Mouse (Mus musculus) myocyte (in vitro differentiated cells): Measurements from ENCODE around the gene Nxn. TPM values are rescaled to one million over a fixed set of nuclear protein-coding genes. Genes with fewer than 3 reads are reported as not detected.

Experiments used
- H3K27me3 ChIP-seq: one replicate; pipeline ENCODE4 v1.6.1; 2011; ENCODE audit not compliant: control insufficient read depth, insufficient read depth, insufficient read length
- H3K36me3 ChIP-seq: one replicate; pipeline ENCODE4 v1.6.1; 2011; ENCODE audit not compliant: control insufficient read depth, insufficient read depth
- H3K4me2 ChIP-seq: one replicate; pipeline ENCODE4 v1.6.1; 2011; ENCODE audit warnings: low read depth, control low read depth
- H3K4me3 ChIP-seq: one replicate; pipeline ENCODE4 v1.5.1; 2011; ENCODE audit warnings: mild to moderate bottlenecking, control low read depth, moderate library complexity
- H3K79me2 ChIP-seq: one replicate; pipeline ENCODE4 v1.6.1; 2011; ENCODE audit not compliant: control insufficient read depth, insufficient read depth
- H3ac ChIP-seq: one replicate; pipeline ENCODE4 v1.6.1; 2011; ENCODE audit not compliant: control insufficient read depth, insufficient read length
- CEBPB ChIP-seq: IDR thresholded peaks from 2 replicates; pipeline ENCODE4 v1.6.1; 2011; ENCODE audit warnings: mild to moderate bottlenecking, moderate library complexity; ENCODE audit not compliant: poor library complexity, insufficient read depth, severe bottlenecking
- E2F4 ChIP-seq: IDR thresholded peaks from one replicate; pipeline ENCODE4 v1.6.1; 2011; ENCODE audit warnings: mild to moderate bottlenecking, control low read depth, moderate library complexity; ENCODE audit not compliant: insufficient read depth
- MAX ChIP-seq: IDR thresholded peaks from one replicate; pipeline ENCODE4 v1.6.1; 2011; ENCODE audit warnings: low read depth, mild to moderate bottlenecking, control low read depth
- MYOD1 ChIP-seq, 3 experiments: IDR thresholded peaks; one replicate each; pipeline ENCODE4 v1.6.1; 2011; ENCODE audit warnings: control low read depth in 2 of 3, low read depth in 2 of 3, mild to moderate bottlenecking in 2 of 3, moderate library complexity in 1 of 3; ENCODE audit not compliant: insufficient read length in 2 of 3, control insufficient read depth in 1 of 3
- MYOG ChIP-seq, 3 experiments: IDR thresholded peaks; one replicate each; pipeline ENCODE4 v1.6.1; 2011; ENCODE audit warnings: control low read depth in 2 of 3, low read depth in 2 of 3, mild to moderate bottlenecking in 2 of 3; ENCODE audit not compliant: insufficient read length in 2 of 3, control insufficient read depth in 1 of 3, insufficient read depth in 1 of 3
- POLR2A ChIP-seq: IDR thresholded peaks from one replicate; pipeline ENCODE4 v1.6.1; 2011; ENCODE audit warnings: low read depth, mild to moderate bottlenecking, control low read depth, moderate library complexity; ENCODE audit not compliant: insufficient read length
- POLR2AphosphoS2 ChIP-seq: IDR thresholded peaks from one replicate; pipeline ENCODE4 v1.6.1; 2011; ENCODE audit warnings: low read depth, control low read depth; ENCODE audit not compliant: insufficient read length
- REST ChIP-seq: IDR thresholded peaks from one replicate; pipeline ENCODE4 v1.6.1; 2011; ENCODE audit warnings: mild to moderate bottlenecking, control low read depth, moderate library complexity; ENCODE audit not compliant: insufficient read depth, insufficient read length
- SRF ChIP-seq: IDR thresholded peaks from one replicate; pipeline ENCODE4 v1.6.1; 2011; ENCODE audit warnings: low read depth; ENCODE audit not compliant: control insufficient read depth, insufficient read length
- TCF12 ChIP-seq: IDR thresholded peaks from one replicate; pipeline ENCODE4 v1.6.1; 2011; ENCODE audit warnings: mild to moderate bottlenecking, control low read depth; ENCODE audit not compliant: poor library complexity, insufficient read depth, severe bottlenecking
- TCF3 ChIP-seq: IDR thresholded peaks from one replicate; pipeline ENCODE4 v1.6.1; 2011; ENCODE audit warnings: low read depth, control low read depth; ENCODE audit not compliant: insufficient read length
- USF1 ChIP-seq: IDR thresholded peaks from one replicate; pipeline ENCODE4 v1.6.1; 2011; ENCODE audit warnings: low read depth, mild to moderate bottlenecking, control low read depth, moderate library complexity
- polyA plus RNA-seq: library from polyadenylated mRNA; unstranded; fragments of >200 nt; fragmentation: generic; extraction: Trizol; gene quantifications from one replicate; pipeline ENCODE4 v1.2.1, GENCODE M21; 2012; ENCODE audit warnings: missing spikeins

Gene Nxn
- polyA plus RNA-seq, 1 experiment, result 76.8 TPM

GRCm38 (mm10) chr11:76319714-76320435 is 79.1 kb downstream of the Nxn start:
- Histone ChIP-seq H3K4me2 (no peak overlapping the region), H3K27me3 (no peaks in the 10 kb centered on the region), H3ac (no peak overlapping the region), H3K36me3 (no peaks in the 10 kb centered on the region), H3K79me2 (peaks cover 62% of the 10 kb centered on the region), H3K4me3 (no peak overlapping the region)
- TF ChIP-seq REST, result no peak
- TF ChIP-seq POLR2A, result no peak
- TF ChIP-seq TCF12, result no peak
- TF ChIP-seq TCF3, result no peak
- TF ChIP-seq POLR2AphosphoS2, result no peak
- TF ChIP-seq SRF, result no peak
- TF ChIP-seq E2F4, result no peak
- TF ChIP-seq MYOG (IDR thresholded peaks at IDR 0.05; ENCODE audit: control insufficient read depth in 1 of 3, insufficient read depth in 1 of 3, insufficient read length in 2 of 3, low read depth in 2 of 3), result no peak
- TF ChIP-seq MAX, result no peak
- TF ChIP-seq USF1, result no peak
- TF ChIP-seq MYOD1 (IDR thresholded peaks at IDR 0.05; ENCODE audit: control insufficient read depth in 1 of 3, insufficient read length in 2 of 3, low read depth in 2 of 3), result no peak
- TF ChIP-seq CEBPB, result no peak

GRCm38 (mm10) chr11:76317904-76318303 is 81.0 kb downstream of the Nxn start:
- Histone ChIP-seq H3K27me3 (no peaks in the 10 kb centered on the region), H3K36me3 (no peaks in the 10 kb centered on the region), H3K4me3 (no peak overlapping the region), H3K79me2 (peaks cover 62% of the 10 kb centered on the region), H3ac (no peak overlapping the region), H3K4me2 (no peak overlapping the region)
- no peak for TF ChIP-seq E2F4
- TF ChIP-seq CEBPB, result no peak
- no peak for TF ChIP-seq MYOD1 (IDR thresholded peaks at IDR 0.05; ENCODE audit: control insufficient read depth in 1 of 3, insufficient read length in 2 of 3, low read depth in 2 of 3)
- no peak for TF ChIP-seq REST
- no peak for TF ChIP-seq SRF
- no peak for TF ChIP-seq POLR2A
- TF ChIP-seq TCF3, result no peak
- TF ChIP-seq TCF12, result no peak
- no peak for TF ChIP-seq MAX
- no peak for TF ChIP-seq POLR2AphosphoS2

GRCm38 (mm10) chr11:76315785-76316444 is 83.0 kb downstream of the Nxn start:
- Histone ChIP-seq H3K36me3 (no peaks in the 10 kb centered on the region), H3K4me2 (no peak overlapping the region), H3ac (no peak overlapping the region), H3K27me3 (no peaks in the 10 kb centered on the region), H3K79me2 (peaks cover 56% of the 10 kb centered on the region), H3K4me3 (no peak overlapping the region)
- no peak for TF ChIP-seq SRF
- no peak for TF ChIP-seq TCF3
- no peak for TF ChIP-seq MAX
- no peak for TF ChIP-seq USF1
- TF ChIP-seq POLR2A, result no peak
- no peak for TF ChIP-seq POLR2AphosphoS2
- no peak for TF ChIP-seq MYOD1 (IDR thresholded peaks at IDR 0.05; ENCODE audit: control insufficient read depth in 1 of 3, insufficient read length in 2 of 3, low read depth in 2 of 3)
- no peak for TF ChIP-seq REST
- TF ChIP-seq E2F4, result no peak
- TF ChIP-seq TCF12, result no peak
- TF ChIP-seq MYOG (IDR thresholded peaks at IDR 0.05; ENCODE audit: control insufficient read depth in 1 of 3, insufficient read depth in 1 of 3, insufficient read length in 2 of 3, low read depth in 2 of 3), result no peak
- TF ChIP-seq CEBPB, result no peak

- Histone ChIP-seq H3K36me3 (no peaks in the 10 kb centered on the region), H3K4me2 (no peak overlapping the region), H3K27me3 (no peaks in the 10 kb centered on the region), H3K4me3 (no peak overlapping the region), H3ac (no peak overlapping the region), H3K79me2 (peaks cover 47% of the 10 kb centered on the region)
- no peak for TF ChIP-seq MAX
- TF ChIP-seq POLR2A, result no peak
- no peak for TF ChIP-seq TCF3
- TF ChIP-seq CEBPB, result no peak
- no peak for TF ChIP-seq TCF12
- TF ChIP-seq USF1, result no peak
- TF ChIP-seq POLR2AphosphoS2, result no peak
These were observed 84.2 kb downstream of the Nxn start for GRCm38 (mm10) chr11:76314741-76315140.

- no peak for TF ChIP-seq E2F4
- no peak for TF ChIP-seq USF1
- TF ChIP-seq MYOD1 (IDR thresholded peaks at IDR 0.05; ENCODE audit: control insufficient read depth in 1 of 3, insufficient read length in 2 of 3, low read depth in 2 of 3), result no peak
- no peak for TF ChIP-seq CEBPB
- no peak for TF ChIP-seq TCF12
- no peak for TF ChIP-seq REST
- no peak for TF ChIP-seq TCF3
- no peak for TF ChIP-seq SRF
- TF ChIP-seq MYOG (IDR thresholded peaks at IDR 0.05; ENCODE audit: control insufficient read depth in 1 of 3, insufficient read depth in 1 of 3, insufficient read length in 2 of 3, low read depth in 2 of 3), result no peak
- no peak for TF ChIP-seq POLR2AphosphoS2
- TF ChIP-seq MAX, result no peak
- no peak for TF ChIP-seq POLR2A
- H3K79me2 ChIP-seq, result peaks cover 45% of the 10 kb centered on the region
- H3K4me2 ChIP-seq, result no peak overlapping the region
- no peak overlapping the region for H3K4me3 ChIP-seq
- no peaks in the 10 kb centered on the region for H3K36me3 ChIP-seq
- H3ac ChIP-seq, result no peak overlapping the region
- no peaks in the 10 kb centered on the region for H3K27me3 ChIP-seq
These were observed 84.8 kb downstream of the Nxn start for GRCm38 (mm10) chr11:76314140-76314539.
